In the genomic region with DNA sequence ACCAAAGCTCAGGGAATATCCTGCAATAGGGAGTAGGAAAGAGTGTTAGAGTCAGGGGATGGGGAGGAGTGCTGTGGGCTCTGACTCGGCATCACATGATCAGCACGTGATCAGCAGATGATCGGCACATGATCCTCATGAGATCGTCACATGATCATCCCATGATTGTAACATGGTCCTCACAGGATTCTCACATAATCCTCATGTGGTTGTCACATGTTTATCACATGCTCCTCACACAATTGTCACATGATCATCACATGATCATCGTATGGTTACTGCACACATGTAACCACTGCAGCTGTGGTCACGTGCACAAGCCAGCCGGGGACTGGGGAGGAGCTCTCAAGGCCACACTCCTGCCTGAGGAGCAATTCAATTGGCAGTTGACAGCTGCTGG, we compare ENCODE assay signal across 14 mouse cellular contexts.
"Had no signal": no experiment of that assay in that cellular context is flagged by ENCODE, and none has a peak within 500 bp of the region (broad histone marks: within the 10 kb centered on the region; RNA-seq: fewer than 3 reads in every experiment).

No protein-coding gene starts in this region.

- DNase-seq: kidney, adult 18-20 months; kidney, postnatal 10 days; kidney, postnatal 4 days; left cerebral cortex, postnatal 4 days; lung, adult 18-20 months; right cerebral cortex, adult 18-20 months; right cerebral cortex, postnatal 25 days; thymus, adult 2 months; thymus, postnatal 25 days had no signal

- H3K27ac ChIP-seq: layer of hippocampus, adult 2 months; limb, embryonic 13.5 days; liver, embryonic 14.5 days; midbrain, embryonic 12.5 days; neural tube, embryonic 12.5 days had no signal

- H3K27me3 ChIP-seq: limb, embryonic 13.5 days; neural tube, embryonic 12.5 days had no signal

- H3K36me3 ChIP-seq: limb, embryonic 13.5 days; midbrain, embryonic 12.5 days; neural tube, embryonic 12.5 days had no signal

- H3K4me3 ChIP-seq: layer of hippocampus, adult 2 months; limb, embryonic 13.5 days; midbrain, embryonic 12.5 days; neural tube, embryonic 12.5 days had no signal

- H3K4me2 ChIP-seq: limb, embryonic 13.5 days; midbrain, embryonic 12.5 days; neural tube, embryonic 12.5 days had no signal

- H3K9me3 ChIP-seq: limb, embryonic 13.5 days; midbrain, embryonic 12.5 days; neural tube, embryonic 12.5 days had no signal

- H3K9ac ChIP-seq: limb, embryonic 13.5 days; liver, embryonic 14.5 days; midbrain, embryonic 12.5 days; neural tube, embryonic 12.5 days had no signal
